Mouse (Mus musculus): ENCODE data around the gene Fkbp8. TPM values are rescaled to one million over a fixed set of nuclear protein-coding genes. Genes with fewer than 3 reads are reported as not detected.

Gene Fkbp8
- total and polyA plus RNA-seq, 3 experiments: 176 to 266 (median 178) TPM

GRCm38 (mm10) chr8:70527111-70527511 is 413 bp upstream of the Fkbp8 start:
- H3K4me1 ChIP-seq (ENCODE audit: control insufficient read depth in 1 of 2, insufficient read depth in 2 of 2): peaks cover 9 to 35% of the 10 kb centered on the region in 2 experiments
- peak overlapping the region; percentile 99 for H3K9ac ChIP-seq (ENCODE audit: insufficient read depth, low read depth)
- no peak for TF ChIP-seq MAZ (IDR thresholded peaks at IDR 0.05; ENCODE audit: low read depth, low read length)
- no peak for TF ChIP-seq GABPA (IDR thresholded peaks at IDR 0.05; ENCODE audit: insufficient replicate concordance, low read depth, low read length)
- no peak for TF ChIP-seq MAX (IDR thresholded peaks at IDR 0.05; ENCODE audit: low read length)
- no peak for TF ChIP-seq POLR2AphosphoS2 (IDR thresholded peaks at IDR 0.05; ENCODE audit: low read depth, low read length)
- no peak for TF ChIP-seq ETS1 (conservative IDR thresholded peaks at IDR 0.05; ENCODE audit: low read depth, low read length)
- TF ChIP-seq MXI1 (IDR thresholded peaks at IDR 0.05; ENCODE audit: low read depth, low read length): peak; percentile 53; the same call in 1 of the 2 replicates
- H3K36me3 ChIP-seq (replicated peaks in 1 of 2; ENCODE audit: control insufficient read depth in 1 of 2, insufficient read depth in 1 of 2, low read length in 1 of 2): peaks cover 20 to 31% of the 10 kb centered on the region in 2 experiments
- in situ Hi-C loops (cut with MboI; ENCODE audit: low pct_ligation_motif_present, low pct_unique_long_range_greater_than_20kb, low sequenced_read_pairs) (no loop called here), dilution Hi-C loops (cut with MboI; ENCODE audit: extremely low pct_ligation_motif_present, extremely low pct_unique_long_range_greater_than_20kb, low sequenced_read_pairs) (no loop called here)
- no peak for DNase-seq (ENCODE audit: extremely low read depth)
- H3K4me3 ChIP-seq (replicated peaks in 1 of 3; ENCODE audit: low read depth in 2 of 3, low read length in 2 of 3, poor library complexity in 1 of 3): peak overlapping the region; percentile 86 to 97 (median 90)
- H3K79me2 ChIP-seq (replicated peaks; ENCODE audit: control insufficient read depth, extremely low read depth, insufficient read depth, poor library complexity, severe bottlenecking): peaks cover 4% of the 10 kb centered on the region
- H3K27ac ChIP-seq (ENCODE audit: insufficient read depth, low read depth): 0 out of 2 replicates have a peak overlapping the region, but pooled peaks have one; percentile 16
- H3K9me3 ChIP-seq (replicated peaks; ENCODE audit: low read length): no peaks in the 10 kb centered on the region
- no peaks in the 10 kb centered on the region for H3K27me3 ChIP-seq (replicated peaks)
- peak overlapping the region; percentile 87 for H3K4me2 ChIP-seq (ENCODE audit: insufficient read depth, low read depth, poor library complexity, severe bottlenecking)

- no peaks in the 10 kb centered on the region for H3K9me3 ChIP-seq (replicated peaks; ENCODE audit: low read length)
- H3K4me2 ChIP-seq (ENCODE audit: insufficient read depth, low read depth, poor library complexity, severe bottlenecking): peak overlapping the region; percentile 31
- peaks cover 9 to 33% of the 10 kb centered on the region in 2 experiments for H3K4me1 ChIP-seq (ENCODE audit: control insufficient read depth in 1 of 2, insufficient read depth in 2 of 2)
- dilution Hi-C loops (cut with MboI; ENCODE audit: extremely low pct_ligation_motif_present, extremely low pct_unique_long_range_greater_than_20kb, low sequenced_read_pairs) (no loop called here), in situ Hi-C loops (cut with MboI; ENCODE audit: low pct_ligation_motif_present, low pct_unique_long_range_greater_than_20kb, low sequenced_read_pairs) (no loop called here)
- H3K27ac ChIP-seq (ENCODE audit: insufficient read depth, low read depth): no peak overlapping the region; the same call in 1 of the 2 replicates
- no peaks in the 10 kb centered on the region for H3K27me3 ChIP-seq (replicated peaks)
- peak overlapping the region; percentile 86 to 97 (median 90) for H3K4me3 ChIP-seq (replicated peaks in 1 of 3; ENCODE audit: low read depth in 2 of 3, low read length in 2 of 3, poor library complexity in 1 of 3)
- H3K36me3 ChIP-seq (replicated peaks in 1 of 2; ENCODE audit: control insufficient read depth in 1 of 2, insufficient read depth in 1 of 2, low read length in 1 of 2): peaks cover 32 to 41% of the 10 kb centered on the region in 2 experiments
- peaks cover 4% of the 10 kb centered on the region for H3K79me2 ChIP-seq (replicated peaks; ENCODE audit: control insufficient read depth, extremely low read depth, insufficient read depth, poor library complexity, severe bottlenecking)
- TF ChIP-seq ETS1 (conservative IDR thresholded peaks at IDR 0.05; ENCODE audit: low read depth, low read length) (no peak), MYC (IDR thresholded peaks at IDR 0.05; ENCODE audit: low read depth, low read length) (0 out of 2 replicates have a peak, but pooled peaks have one; percentile 30), MAFK (IDR thresholded peaks at IDR 0.05; ENCODE audit: insufficient replicate concordance, low read length) (no peak), ZMIZ1 (IDR thresholded peaks at IDR 0.05; ENCODE audit: low read depth, low read length) (no peak), BHLHE40 (IDR thresholded peaks at IDR 0.05; ENCODE audit: low read depth, low read length) (no peak), MXI1 (IDR thresholded peaks at IDR 0.05; ENCODE audit: low read depth, low read length) (peak; percentile 40; the same call in 1 of the 2 replicates), POLR2AphosphoS2 (IDR thresholded peaks at IDR 0.05; ENCODE audit: low read depth, low read length) (no peak), MEF2A (IDR thresholded peaks at IDR 0.05; ENCODE audit: borderline replicate concordance, low read depth, low read length) (no peak), RAD21 (IDR thresholded peaks at IDR 0.05; ENCODE audit: low read depth, low read length) (no peak), EP300 (IDR thresholded peaks at IDR 0.05; ENCODE audit: low read length) (no peak), E2F4 (IDR thresholded peaks at IDR 0.05; ENCODE audit: insufficient replicate concordance, low read depth, low read length) (no peak), TCF12 (IDR thresholded peaks at IDR 0.05; ENCODE audit: low read depth, low read length) (no peak)
- H3K9ac ChIP-seq (ENCODE audit: insufficient read depth, low read depth): peak overlapping the region; percentile 99
- DNase-seq (ENCODE audit: extremely low read depth): no peak
Observed at GRCm38 (mm10) chr8:70528182-70528797, 766 bp downstream of the Fkbp8 start.
